Mouse (Mus musculus): ENCODE results near the gene Ctsh. TPM values are rescaled to one million over a fixed set of nuclear protein-coding genes. Genes with fewer than 3 reads are reported as not detected.

The Ctsh gene
- polyA plus RNA-seq, 1 experiment from 2014 or later, result 20.9 TPM

- DNase-seq (no peak), ATAC-seq (ENCODE audit: low FRiP score, low TSS enrichment) (no peak)
- WGBS, result 100% methylated on average over 1 of the region's 1 CpGs
- H3K4me1 ChIP-seq (ENCODE audit: control insufficient read depth, insufficient read depth, low read length), result no peaks in the 10 kb centered on the region
- no peaks in the 10 kb centered on the region for H3K9me3 ChIP-seq (ENCODE audit: control insufficient read depth, low read length)
- no peak overlapping the region for H3K27ac ChIP-seq (replicated peaks; ENCODE audit: low read depth, low read length)
- H3K27me3 ChIP-seq (ENCODE audit: control insufficient read depth, insufficient read depth, low read length), result no peaks in the 10 kb centered on the region
- no peak overlapping the region for H3K4me3 ChIP-seq (replicated peaks; ENCODE audit: low read depth, low read length)
- no peak overlapping the region for H3K9ac ChIP-seq (replicated peaks; ENCODE audit: low read length)
- no peak overlapping the region for H3K4me2 ChIP-seq (ENCODE audit: low read length)
- H3K36me3 ChIP-seq (ENCODE audit: control insufficient read depth, insufficient read depth, low read length), result peaks cover 14% of the 10 kb centered on the region
These were observed 29.0 kb downstream of the Ctsh start for GRCm38 (mm10) chr9:90082992-90083391.

- H3K27me3 ChIP-seq (ENCODE audit: control insufficient read depth, insufficient read depth, low read length), result no peaks in the 10 kb centered on the region
- H3K4me2 ChIP-seq (ENCODE audit: low read length), result no peak overlapping the region
- no peak overlapping the region for H3K27ac ChIP-seq (replicated peaks; ENCODE audit: low read depth, low read length)
- no peaks in the 10 kb centered on the region for H3K9me3 ChIP-seq (ENCODE audit: control insufficient read depth, low read length)
- no peak overlapping the region for H3K9ac ChIP-seq (replicated peaks; ENCODE audit: low read length)
- ATAC-seq (ENCODE audit: low FRiP score, low TSS enrichment), result no peak
- no peak for DNase-seq
- H3K4me3 ChIP-seq (replicated peaks; ENCODE audit: low read depth, low read length), result no peak overlapping the region
- 89% methylated on average over 3 of the region's 3 CpGs for WGBS
- H3K4me1 ChIP-seq (ENCODE audit: control insufficient read depth, insufficient read depth, low read length), result no peaks in the 10 kb centered on the region
- H3K36me3 ChIP-seq (ENCODE audit: control insufficient read depth, insufficient read depth, low read length), result peaks cover 25% of the 10 kb centered on the region
These were observed 30.2 kb downstream of the Ctsh start for GRCm38 (mm10) chr9:90084152-90084551.

- H3K9ac ChIP-seq (replicated peaks; ENCODE audit: low read length), result no peak overlapping the region
- no peak overlapping the region for H3K4me3 ChIP-seq (replicated peaks; ENCODE audit: low read depth, low read length)
- no peaks in the 10 kb centered on the region for H3K4me1 ChIP-seq (ENCODE audit: control insufficient read depth, insufficient read depth, low read length)
- H3K9me3 ChIP-seq (ENCODE audit: control insufficient read depth, low read length), result no peaks in the 10 kb centered on the region
- H3K27me3 ChIP-seq (ENCODE audit: control insufficient read depth, insufficient read depth, low read length), result no peaks in the 10 kb centered on the region
- H3K4me2 ChIP-seq (ENCODE audit: low read length), result no peak overlapping the region
- H3K27ac ChIP-seq (replicated peaks; ENCODE audit: low read depth, low read length), result no peak overlapping the region
- H3K36me3 ChIP-seq (ENCODE audit: control insufficient read depth, insufficient read depth, low read length), result peaks cover 33% of the 10 kb centered on the region
- no peak for ATAC-seq (ENCODE audit: low FRiP score, low TSS enrichment)
- DNase-seq, result no peak
- WGBS, result 95% methylated on average over 8 of the region's 8 CpGs
These were observed 31.0 kb downstream of the Ctsh start for GRCm38 (mm10) chr9:90084766-90085468.

DNA sequence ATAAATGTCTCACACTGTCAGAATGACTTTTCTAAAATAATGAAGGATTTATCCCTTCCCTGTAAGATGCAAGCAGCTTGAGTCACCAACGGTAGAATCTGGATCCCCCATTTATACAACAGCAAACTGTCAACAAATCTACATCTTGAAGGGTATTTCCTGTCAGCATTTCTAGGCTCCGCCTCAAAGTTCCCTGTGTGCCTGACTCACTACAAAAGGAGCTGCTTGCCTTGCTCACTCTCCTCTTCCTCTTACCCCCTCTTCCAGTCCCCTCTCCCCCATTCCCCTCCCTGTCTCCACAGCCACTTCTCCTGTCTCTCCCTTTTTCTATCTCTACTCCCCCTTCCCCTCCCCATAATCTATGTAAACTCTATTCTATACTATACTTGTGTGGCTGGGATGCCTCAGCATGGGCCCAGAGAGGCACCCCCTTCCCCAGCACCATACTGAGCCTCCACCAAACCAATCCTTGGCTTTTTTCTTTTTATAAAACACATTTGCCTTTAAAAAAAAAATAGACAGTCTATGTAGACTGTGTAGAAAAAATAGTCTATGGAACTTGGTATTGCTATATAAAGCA is 34.0 kb downstream of the Ctsh start:
- no peak overlapping the region for H3K9ac ChIP-seq (replicated peaks; ENCODE audit: low read length)
- peak; percentile 46; the same call in 1 of the 2 replicates for ATAC-seq (ENCODE audit: low FRiP score, low TSS enrichment)
- no peak overlapping the region for H3K4me3 ChIP-seq (replicated peaks; ENCODE audit: low read depth, low read length)

GRCm38 (mm10) chr9:90089339-90090104 is 35.6 kb downstream of the Ctsh start:
- peaks cover 64% of the 10 kb centered on the region for H3K36me3 ChIP-seq (ENCODE audit: control insufficient read depth, insufficient read depth, low read length)
- no peak overlapping the region for H3K4me2 ChIP-seq (ENCODE audit: low read length)
- ATAC-seq (ENCODE audit: low FRiP score, low TSS enrichment), result no peak
- H3K9ac ChIP-seq (replicated peaks; ENCODE audit: low read length), result no peak overlapping the region
- H3K9me3 ChIP-seq (ENCODE audit: control insufficient read depth, low read length), result no peaks in the 10 kb centered on the region
- 88% methylated on average over 6 of the region's 6 CpGs for WGBS
- no peak overlapping the region for H3K27ac ChIP-seq (replicated peaks; ENCODE audit: low read depth, low read length)
- DNase-seq, result no peak
- H3K27me3 ChIP-seq (ENCODE audit: control insufficient read depth, insufficient read depth, low read length), result no peaks in the 10 kb centered on the region
- H3K4me1 ChIP-seq (ENCODE audit: control insufficient read depth, insufficient read depth, low read length), result no peaks in the 10 kb centered on the region
- H3K4me3 ChIP-seq (replicated peaks; ENCODE audit: low read depth, low read length), result no peak overlapping the region

More for the DNA sequence above, 34.0 kb downstream of the Ctsh start:
- 93% methylated on average over 2 of the region's 2 CpGs for WGBS
- H3K4me1 ChIP-seq (ENCODE audit: control insufficient read depth, insufficient read depth, low read length), result no peaks in the 10 kb centered on the region
- H3K4me2 ChIP-seq (ENCODE audit: low read length), result no peak overlapping the region
- no peak overlapping the region for H3K27ac ChIP-seq (replicated peaks; ENCODE audit: low read depth, low read length)
- no peaks in the 10 kb centered on the region for H3K27me3 ChIP-seq (ENCODE audit: control insufficient read depth, insufficient read depth, low read length)
- no peaks in the 10 kb centered on the region for H3K9me3 ChIP-seq (ENCODE audit: control insufficient read depth, low read length)
- DNase-seq, result no peak
- peaks cover 54% of the 10 kb centered on the region for H3K36me3 ChIP-seq (ENCODE audit: control insufficient read depth, insufficient read depth, low read length)

DNA sequence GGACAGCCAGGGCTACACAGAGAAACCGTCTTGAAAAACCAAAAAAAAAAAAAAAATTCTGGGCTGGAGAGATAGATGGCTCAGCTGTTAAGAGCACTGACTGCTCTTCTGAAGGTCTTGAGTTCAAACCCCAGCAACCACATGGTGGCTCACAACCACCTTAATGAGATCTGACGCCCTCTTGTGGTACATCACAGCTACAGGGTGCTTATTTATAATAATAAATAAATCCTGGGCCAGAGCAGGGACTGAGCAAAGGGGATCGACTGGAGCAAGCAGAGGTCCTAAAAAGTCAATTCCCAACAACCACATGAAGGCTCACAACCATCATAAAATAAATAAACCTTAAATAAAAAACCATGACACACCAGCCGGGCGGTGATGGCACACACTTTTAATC is 45.0 kb downstream of the Ctsh start:
- Histone ChIP-seq H3K9me3 (ENCODE audit: control insufficient read depth, low read length) (no peaks in the 10 kb centered on the region), H3K27me3 (ENCODE audit: control insufficient read depth, insufficient read depth, low read length) (no peaks in the 10 kb centered on the region), H3K9ac (replicated peaks; ENCODE audit: low read length) (no peak overlapping the region), H3K4me3 (replicated peaks; ENCODE audit: low read depth, low read length) (no peak overlapping the region), H3K36me3 (ENCODE audit: control insufficient read depth, insufficient read depth, low read length) (peaks cover 83% of the 10 kb centered on the region), H3K4me2 (ENCODE audit: low read length) (no peak overlapping the region), H3K4me1 (ENCODE audit: control insufficient read depth, insufficient read depth, low read length) (no peaks in the 10 kb centered on the region), H3K27ac (replicated peaks; ENCODE audit: low read depth, low read length) (no peak overlapping the region)
- no peak for DNase-seq
- WGBS, result 93% methylated on average over 5 of the region's 5 CpGs
- no peak for ATAC-seq (ENCODE audit: low FRiP score, low TSS enrichment)

DNA sequence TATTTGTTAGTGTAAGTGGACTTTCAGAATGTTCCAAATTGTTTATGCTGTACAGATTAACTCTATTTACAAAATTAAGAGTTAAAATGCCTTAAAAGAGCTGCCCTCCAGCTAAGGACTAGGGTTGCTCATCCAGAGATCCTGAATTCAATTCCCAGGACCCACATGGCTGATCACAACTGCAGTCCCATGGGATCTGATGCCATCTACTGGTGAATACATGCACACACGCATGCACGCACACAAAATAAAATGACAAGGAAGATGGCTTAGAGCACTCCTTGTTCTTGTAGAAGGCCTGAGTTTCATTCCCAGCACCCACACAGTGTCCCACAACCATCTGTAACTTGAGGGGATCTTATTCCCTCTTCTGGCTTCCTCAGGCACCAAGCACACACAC is 46.8 kb downstream of the Ctsh start:
- DNase-seq (peak; percentile 65), ATAC-seq (ENCODE audit: low FRiP score, low TSS enrichment) (no peak)
- H3K27me3 ChIP-seq (ENCODE audit: control insufficient read depth, insufficient read depth, low read length), result no peaks in the 10 kb centered on the region
- no peaks in the 10 kb centered on the region for H3K9me3 ChIP-seq (ENCODE audit: control insufficient read depth, low read length)
- H3K9ac ChIP-seq (replicated peaks; ENCODE audit: low read length), result no peak overlapping the region
- no peak overlapping the region for H3K27ac ChIP-seq (replicated peaks; ENCODE audit: low read depth, low read length)
- WGBS, result 57% methylated on average over 2 of the region's 2 CpGs
- no peak overlapping the region for H3K4me2 ChIP-seq (ENCODE audit: low read length)
- H3K4me3 ChIP-seq (replicated peaks; ENCODE audit: low read depth, low read length), result no peak overlapping the region
- H3K36me3 ChIP-seq (ENCODE audit: control insufficient read depth, insufficient read depth, low read length), result peaks cover 79% of the 10 kb centered on the region
- H3K4me1 ChIP-seq (ENCODE audit: control insufficient read depth, insufficient read depth, low read length), result no peaks in the 10 kb centered on the region

DNA sequence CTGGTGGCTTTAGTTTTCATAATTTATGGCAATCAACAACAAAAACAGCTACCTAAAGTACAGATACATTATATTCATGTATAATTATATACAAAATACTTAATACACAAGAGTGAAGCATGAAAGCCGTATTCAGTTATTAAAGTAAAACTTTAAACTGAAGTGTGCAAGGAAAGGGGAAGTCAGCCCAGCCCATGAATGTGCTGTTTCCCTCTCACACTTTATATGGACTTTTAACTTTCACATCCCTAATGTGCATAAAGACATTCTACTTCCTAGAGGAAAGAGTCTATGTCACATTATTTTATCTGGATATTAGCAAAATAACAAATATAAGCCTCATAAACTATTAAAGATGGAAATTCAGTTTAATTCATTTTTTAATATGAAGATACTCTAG is 51.5 kb downstream of the Ctsh start:
- Histone ChIP-seq H3K4me2 (ENCODE audit: low read length) (no peak overlapping the region), H3K36me3 (ENCODE audit: control insufficient read depth, insufficient read depth, low read length) (peaks cover 59% of the 10 kb centered on the region)
- WGBS, result 98% methylated on average over 1 of the region's 1 CpGs

More for the DNA sequence above, 51.5 kb downstream of the Ctsh start:
- Histone ChIP-seq H3K9me3 (ENCODE audit: control insufficient read depth, low read length) (no peaks in the 10 kb centered on the region), H3K27me3 (ENCODE audit: control insufficient read depth, insufficient read depth, low read length) (no peaks in the 10 kb centered on the region), H3K4me3 (replicated peaks; ENCODE audit: low read depth, low read length) (no peak overlapping the region), H3K9ac (replicated peaks; ENCODE audit: low read length) (no peak overlapping the region), H3K27ac (replicated peaks; ENCODE audit: low read depth, low read length) (no peak overlapping the region), H3K4me1 (ENCODE audit: control insufficient read depth, insufficient read depth, low read length) (no peaks in the 10 kb centered on the region)
- DNase-seq (no peak), ATAC-seq (ENCODE audit: low FRiP score, low TSS enrichment) (no peak)
